Mouse (Mus musculus) megakaryocyte, embryonic 14.5 days (primary cell): ENCODE measurements around the gene Pnpla3.

Experiments used
- FLI1 ChIP-seq: IDR thresholded peaks from 2 replicates; pipeline ENCODE4 v1.6.1; 2012; ENCODE audit warnings: low read length, inconsistent platforms, mixed read lengths
- GATA1 ChIP-seq: IDR thresholded peaks from 3 replicates; pipeline ENCODE4 v1.6.1; 2012; ENCODE audit warnings: mixed read lengths, low read length, inconsistent platforms, borderline replicate concordance

DNA sequence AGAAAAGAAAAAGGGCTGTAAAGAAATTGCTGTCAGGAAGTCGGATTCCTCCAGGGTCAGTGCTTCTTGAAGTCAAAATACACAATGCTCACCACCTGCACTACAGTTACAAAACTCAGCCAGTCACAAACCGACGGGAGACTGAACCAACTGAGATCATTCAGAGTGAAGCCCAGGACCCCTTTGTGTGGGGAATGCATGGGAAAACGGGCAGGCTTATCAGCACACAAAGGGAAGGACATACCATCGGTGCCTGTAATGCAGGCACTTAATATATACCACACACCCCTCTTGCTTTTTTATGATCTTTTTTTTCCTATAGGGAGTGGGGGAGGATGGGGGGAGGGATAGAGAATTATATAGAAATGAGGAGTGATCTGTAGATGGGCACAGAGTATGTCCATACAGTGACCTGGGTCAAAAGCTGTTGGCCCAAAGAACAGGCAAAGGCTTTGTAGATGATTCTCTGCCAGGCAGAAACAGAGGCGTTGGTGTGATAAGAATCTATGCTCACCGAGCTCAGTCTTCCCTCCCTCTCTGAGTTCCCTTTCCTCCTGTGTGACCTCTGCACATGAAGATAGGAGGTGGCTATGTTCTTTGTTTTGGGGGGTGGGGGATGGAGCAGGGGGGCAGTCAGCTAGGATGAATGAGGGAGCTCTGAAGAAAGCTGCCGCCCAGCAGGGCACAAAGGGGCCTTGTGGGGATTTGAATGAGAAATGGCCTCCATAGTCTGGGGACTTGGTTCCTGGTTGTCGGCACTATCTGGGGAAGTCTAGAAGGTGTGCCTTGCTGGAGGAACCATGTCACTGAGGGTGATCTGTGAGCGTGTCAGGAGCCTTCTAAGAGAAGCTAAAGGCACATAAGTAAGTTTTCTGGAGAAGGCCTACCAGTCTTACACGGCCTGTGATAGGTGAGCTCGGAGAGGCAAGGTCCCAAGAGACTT is 30.9 kb upstream of the Pnpla3 start:
- TF ChIP-seq GATA1: no peak
- no peak for TF ChIP-seq FLI1
